Mouse (Mus musculus) thymus, adult 2 months (tissue): ENCODE measurements at regions not wholly inside any gene's neighbourhood (a gene's known extent, or its start where the extent isn't known, plus 50 kb on each side); places are given as distances from the start of the nearest gene placed in this dataset.

ENCODE experiments used
- DNase-seq: peaks from one replicate; pipeline ENCODE4 v3.0.0; 2021
- H3K27ac ChIP-seq: fragments of 200-500 bp; 2 replicates; pipeline ENCODE4 v1.5.1; 2012; ENCODE audit warnings: low read length, control low read depth; ENCODE audit not compliant: control insufficient read depth, insufficient read depth
- H3K27me3 ChIP-seq: fragments of 200-500 bp; 2 replicates; pipeline ENCODE4 v1.6.1; 2012; ENCODE audit warnings: mild to moderate bottlenecking, low read length, moderate library complexity, mixed read lengths; ENCODE audit not compliant: control insufficient read depth, insufficient read depth
- H3K36me3 ChIP-seq: fragments of 200-500 bp; 2 replicates; pipeline ENCODE4 v1.6.1; 2012; ENCODE audit warnings: mild to moderate bottlenecking, low read length, moderate library complexity; ENCODE audit not compliant: control insufficient read depth, insufficient read depth
- H3K4me1 ChIP-seq: fragments of 200-500 bp; replicated peaks from 2 replicates; pipeline ENCODE4 v1.6.1; 2012; ENCODE audit warnings: low read length; ENCODE audit not compliant: control insufficient read depth, insufficient read depth
- H3K4me3 ChIP-seq: fragments of 200-500 bp; 2 replicates; pipeline ENCODE4 v1.5.1; 2012; ENCODE audit warnings: mild to moderate bottlenecking, low read length, control low read depth, moderate library complexity; ENCODE audit not compliant: control insufficient read depth, insufficient read depth
- CTCF ChIP-seq: fragments of 200-500 bp; IDR thresholded peaks from 2 replicates; pipeline ENCODE4 v1.5.1; 2012; ENCODE audit warnings: mild to moderate bottlenecking, control low read depth, low read length, moderate library complexity, borderline replicate concordance; ENCODE audit not compliant: control insufficient read depth, poor library complexity, insufficient read depth; ENCODE audit errors: extremely low read depth
- POLR2A ChIP-seq: fragments of 200-500 bp; IDR thresholded peaks from 2 replicates; pipeline ENCODE4 v1.6.1; 2012; ENCODE audit warnings: mild to moderate bottlenecking, low read length, control low read depth, moderate library complexity; ENCODE audit not compliant: control insufficient read depth, poor library complexity, insufficient read depth; ENCODE audit errors: extremely low read depth
- WGBS: fragments of 180-500 bp; shearing (Covaris S2); methylation state at CpG from one replicate; pipeline ENCODE4 v1.1.7; 2018; 5-methylcytosine and 5-hydroxymethylcytosine counted together

DNA sequence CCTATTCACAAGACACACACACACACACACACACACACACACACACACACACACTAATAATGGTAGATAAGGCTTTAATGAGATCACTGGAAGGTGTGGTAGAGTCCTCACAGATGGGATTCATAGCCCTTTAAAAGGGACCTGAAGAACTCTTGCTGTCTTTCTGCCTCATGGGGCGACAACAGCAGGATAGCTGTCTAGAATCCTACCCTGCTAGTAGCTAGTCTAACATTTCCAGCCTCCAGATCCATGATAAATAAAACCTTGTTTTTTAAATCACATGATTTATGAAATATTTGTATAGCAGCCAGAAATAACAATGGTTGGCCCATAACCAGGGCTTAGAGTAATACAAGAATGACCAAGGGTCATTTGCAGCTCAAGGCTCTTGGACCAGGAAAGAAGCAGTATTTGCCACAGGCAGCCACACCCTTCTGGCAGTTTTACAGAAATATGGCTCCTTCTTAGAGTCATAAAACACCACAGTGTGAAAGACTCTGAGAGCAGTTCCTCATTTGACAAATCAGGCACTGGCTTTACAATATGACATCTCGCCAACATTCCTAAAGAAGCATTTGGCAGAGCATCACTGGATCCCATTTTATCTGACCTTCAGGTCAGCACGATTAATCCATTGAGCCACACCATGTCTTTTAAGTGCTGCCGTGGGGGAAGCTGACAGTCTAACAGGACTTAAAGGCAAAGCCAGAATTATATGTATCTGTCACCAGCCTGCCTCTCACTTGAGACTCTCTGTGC, 340.9 kb upstream of the Apob start:
- Histone ChIP-seq H3K27me3 (no peaks in the 10 kb centered on the region), H3K27ac (no peak overlapping the region), H3K4me3 (no peak overlapping the region), H3K4me1 (no peaks in the 10 kb centered on the region), H3K36me3 (no peaks in the 10 kb centered on the region)
- DNase-seq, result no peak
- WGBS, result 75% methylated on average over 4 of the region's 4 CpGs
- TF ChIP-seq POLR2A, result no peak
- TF ChIP-seq CTCF, result no peak

GRCm38 (mm10) chr12:7637629-7638028, 339.8 kb upstream of the Apob start:
- no peak for DNase-seq
- no peaks in the 10 kb centered on the region for H3K27me3 ChIP-seq
- H3K4me3 ChIP-seq, result no peak overlapping the region
- no peak for TF ChIP-seq POLR2A
- TF ChIP-seq CTCF, result no peak
- WGBS, result 83% methylated on average over 4 of the region's 4 CpGs
- H3K36me3 ChIP-seq, result no peaks in the 10 kb centered on the region
- H3K27ac ChIP-seq, result no peak overlapping the region
- no peaks in the 10 kb centered on the region for H3K4me1 ChIP-seq

- H3K36me3 ChIP-seq, result no peaks in the 10 kb centered on the region
- H3K4me3 ChIP-seq, result no peak overlapping the region
- WGBS, result 95% methylated on average over 3 of the region's 3 CpGs
- no peak for DNase-seq
- H3K27ac ChIP-seq, result no peak overlapping the region
- TF ChIP-seq POLR2A, result no peak
- no peak for TF ChIP-seq CTCF
- H3K27me3 ChIP-seq, result no peaks in the 10 kb centered on the region
- H3K4me1 ChIP-seq, result no peaks in the 10 kb centered on the region
These were observed 326.6 kb upstream of the Apob start for GRCm38 (mm10) chr12:7650851-7651250.

DNA sequence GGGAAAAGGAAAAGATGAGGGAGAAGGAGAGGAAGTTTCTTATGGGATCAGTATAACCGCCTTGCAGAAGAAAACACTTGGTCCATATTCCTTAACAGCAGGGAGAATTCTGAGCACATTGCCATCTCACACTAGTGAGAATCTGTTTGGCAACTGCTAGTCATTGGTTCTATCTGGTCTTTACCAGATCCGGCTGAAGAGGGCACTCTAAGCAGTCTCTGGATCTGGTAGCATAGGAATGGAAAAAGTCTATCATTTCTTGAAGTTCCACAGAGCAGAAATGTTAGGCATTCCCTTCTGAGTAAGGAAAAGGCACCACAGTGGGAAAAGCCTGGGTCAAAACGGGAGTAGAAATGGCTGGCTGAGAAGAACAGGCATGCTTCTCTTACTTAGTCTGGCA, 315.4 kb upstream of the Apob start:
- Histone ChIP-seq H3K4me3 (no peak overlapping the region), H3K27ac (no peak overlapping the region), H3K36me3 (no peaks in the 10 kb centered on the region), H3K27me3 (no peaks in the 10 kb centered on the region), H3K4me1 (no peaks in the 10 kb centered on the region)
- whole genome bisulfite sequencing, result 67% methylated on average over 3 of the region's 3 CpGs
- TF ChIP-seq CTCF, result no peak
- TF ChIP-seq POLR2A, result no peak
- DNase-seq, result no peak

DNA sequence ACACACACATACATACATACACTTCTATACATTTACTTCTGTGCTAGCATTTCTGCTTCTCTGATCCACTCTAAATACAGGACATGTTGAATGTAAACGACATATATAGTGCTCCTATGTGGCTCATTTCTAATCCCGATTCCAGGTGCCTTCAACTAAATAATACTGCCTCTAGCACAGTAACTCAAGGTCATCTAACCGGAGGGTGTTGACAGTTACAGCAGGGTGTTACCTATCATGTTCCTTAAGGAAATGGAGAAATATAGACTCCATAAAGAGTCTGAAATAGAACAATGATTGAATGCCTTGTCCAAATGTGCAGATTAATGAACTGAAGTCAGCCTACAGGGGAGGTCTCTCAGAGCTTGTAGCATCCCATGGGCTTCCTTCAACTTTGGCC, 307.3 kb upstream of the Apob start:
- Histone ChIP-seq H3K36me3 (no peaks in the 10 kb centered on the region), H3K4me3 (no peak overlapping the region), H3K27ac (no peak overlapping the region), H3K4me1 (no peaks in the 10 kb centered on the region), H3K27me3 (no peaks in the 10 kb centered on the region)
- DNase-seq, result no peak
- TF ChIP-seq POLR2A (no peak), CTCF (no peak)
- 92% methylated on average over 3 of the region's 3 CpGs for WGBS

DNA sequence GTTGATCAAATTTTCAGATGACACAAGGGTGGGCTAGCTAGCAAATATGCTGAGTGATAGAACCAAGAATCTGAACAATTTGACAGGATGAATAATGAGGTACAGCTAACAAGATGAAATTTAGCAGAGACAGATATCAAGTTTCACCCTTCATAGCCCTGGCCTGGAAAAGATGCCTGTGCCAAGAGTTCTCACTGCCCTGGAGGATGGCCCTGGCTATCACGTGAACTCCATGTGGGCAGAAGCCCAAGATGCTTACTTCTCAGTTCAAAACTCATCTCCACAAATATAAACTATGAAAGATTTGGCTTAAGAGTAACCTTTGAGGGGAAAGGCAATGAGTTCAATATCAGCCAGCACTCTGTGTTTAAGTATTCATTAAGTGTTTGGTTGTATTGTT, 306.9 kb upstream of the Apob start:
- TF ChIP-seq POLR2A (no peak), CTCF (no peak)
- DNase-seq, result no peak
- WGBS, result 63% methylated on average over 1 of the region's 1 CpGs
- no peak overlapping the region for H3K4me3 ChIP-seq
- H3K27ac ChIP-seq, result no peak overlapping the region
- H3K4me1 ChIP-seq, result no peaks in the 10 kb centered on the region
- H3K27me3 ChIP-seq, result no peaks in the 10 kb centered on the region
- H3K36me3 ChIP-seq, result no peaks in the 10 kb centered on the region

GRCm38 (mm10) chr12:7691996-7692395, 285.5 kb upstream of the Apob start:
- H3K27ac ChIP-seq, result no peak overlapping the region
- DNase-seq, result no peak
- no peak overlapping the region for H3K4me3 ChIP-seq
- 88% methylated on average over 7 of the region's 7 CpGs for WGBS
- H3K27me3 ChIP-seq, result no peaks in the 10 kb centered on the region
- TF ChIP-seq CTCF (no peak), POLR2A (no peak)
- no peaks in the 10 kb centered on the region for H3K4me1 ChIP-seq
- H3K36me3 ChIP-seq, result no peaks in the 10 kb centered on the region
